Mouse (Mus musculus): ENCODE measurements at regions not wholly inside any gene's neighbourhood (a gene's known extent, or its start where the extent isn't known, plus 50 kb on each side); places are given as distances from the start of the nearest gene placed in this dataset.

GRCm38 (mm10) chr5:138875180-138876076 is 55.5 kb downstream of the Gm5294 start:
- WGBS = 81% methylated on average over 24 of the region's 24 CpGs
- no peak overlapping the region for H3K27ac ChIP-seq (replicated peaks)
- H3K4me3 ChIP-seq = no peak overlapping the region
- no peaks in the 10 kb centered on the region for H3K27me3 ChIP-seq
- H3K36me3 ChIP-seq = no peaks in the 10 kb centered on the region
- H3K4me2 ChIP-seq (replicated peaks) = no peak overlapping the region
- H3K9ac ChIP-seq (replicated peaks) = no peak overlapping the region
- H3K9me3 ChIP-seq = no peaks in the 10 kb centered on the region
- ATAC-seq (replicated peaks) = no peak
- H3K4me1 ChIP-seq = no peaks in the 10 kb centered on the region

GRCm38 (mm10) chr5:138881649-138882226 is 61.9 kb downstream of the Gm5294 start:
- Histone ChIP-seq H3K4me2 (replicated peaks) (no peak overlapping the region), H3K4me3 (no peak overlapping the region), H3K4me1 (peaks cover 6% of the 10 kb centered on the region; the same call in 1 of the 2 replicates), H3K36me3 (no peaks in the 10 kb centered on the region), H3K27ac (replicated peaks) (no peak overlapping the region), H3K9ac (replicated peaks) (no peak overlapping the region), H3K27me3 (no peaks in the 10 kb centered on the region), H3K9me3 (no peaks in the 10 kb centered on the region)
- ATAC-seq (replicated peaks) = no peak
- 39% methylated on average over 9 of the region's 9 CpGs for WGBS

- H3K4me2 ChIP-seq (replicated peaks) = no peak overlapping the region
- no peak overlapping the region for H3K9ac ChIP-seq (replicated peaks)
- no peaks in the 10 kb centered on the region for H3K27me3 ChIP-seq
- H3K4me3 ChIP-seq = no peak overlapping the region
- H3K9me3 ChIP-seq = no peaks in the 10 kb centered on the region
- no peak for ATAC-seq (replicated peaks)
- no peaks in the 10 kb centered on the region for H3K36me3 ChIP-seq
- H3K4me1 ChIP-seq = peaks cover 6% of the 10 kb centered on the region; the same call in 1 of the 2 replicates
- H3K27ac ChIP-seq (replicated peaks) = no peak overlapping the region
- WGBS = 80% methylated on average over 9 of the region's 9 CpGs
Observed at GRCm38 (mm10) chr5:138883573-138883972, 63.7 kb downstream of the Gm5294 start.

GRCm38 (mm10) chr5:138885905-138886304 is 66.0 kb downstream of the Gm5294 start:
- H3K4me2 ChIP-seq (replicated peaks) = no peak overlapping the region
- H3K27me3 ChIP-seq = no peaks in the 10 kb centered on the region
- 76% methylated on average over 3 of the region's 3 CpGs for WGBS
- H3K4me3 ChIP-seq = no peak overlapping the region
- H3K9ac ChIP-seq (replicated peaks) = no peak overlapping the region
- H3K36me3 ChIP-seq = no peaks in the 10 kb centered on the region
- no peak overlapping the region for H3K27ac ChIP-seq (replicated peaks)
- H3K9me3 ChIP-seq = no peaks in the 10 kb centered on the region
- no peak for ATAC-seq (replicated peaks)
- peaks cover 6% of the 10 kb centered on the region; the same call in 1 of the 2 replicates for H3K4me1 ChIP-seq

- H3K27ac ChIP-seq (replicated peaks) = no peak overlapping the region
- H3K4me1 ChIP-seq = no peaks in the 10 kb centered on the region
- 61% methylated on average over 9 of the region's 9 CpGs for WGBS
- no peaks in the 10 kb centered on the region for H3K36me3 ChIP-seq
- H3K4me2 ChIP-seq (replicated peaks) = no peak overlapping the region
- no peak overlapping the region for H3K4me3 ChIP-seq
- no peak overlapping the region for H3K9ac ChIP-seq (replicated peaks)
- ATAC-seq (replicated peaks) = no peak
- H3K9me3 ChIP-seq = no peaks in the 10 kb centered on the region
- no peaks in the 10 kb centered on the region for H3K27me3 ChIP-seq
Observed at GRCm38 (mm10) chr5:138888749-138889148, 68.9 kb downstream of the Gm5294 start.

GRCm38 (mm10) chr5:138889760-138890159 is 69.9 kb downstream of the Gm5294 start:
- WGBS = 88% methylated on average over 5 of the region's 5 CpGs
- Histone ChIP-seq H3K4me2 (replicated peaks) (no peak overlapping the region), H3K9ac (replicated peaks) (no peak overlapping the region), H3K9me3 (no peaks in the 10 kb centered on the region), H3K27ac (replicated peaks) (no peak overlapping the region), H3K27me3 (no peaks in the 10 kb centered on the region), H3K4me1 (no peaks in the 10 kb centered on the region), H3K4me3 (no peak overlapping the region), H3K36me3 (no peaks in the 10 kb centered on the region)
- ATAC-seq (replicated peaks) = no peak

GRCm38 (mm10) chr5:138894496-138894895 is 74.6 kb downstream of the Gm5294 start:
- no peak for ATAC-seq (replicated peaks)

GRCm38 (mm10) chr5:138897255-138897654 is 77.4 kb downstream of the Gm5294 start:
- no peak overlapping the region for H3K4me2 ChIP-seq (replicated peaks)
- H3K27ac ChIP-seq (replicated peaks) = no peak overlapping the region
- no peak for ATAC-seq (replicated peaks)
- H3K4me3 ChIP-seq = no peak overlapping the region
- no peaks in the 10 kb centered on the region for H3K9me3 ChIP-seq
- H3K4me1 ChIP-seq = no peaks in the 10 kb centered on the region
- H3K36me3 ChIP-seq = no peaks in the 10 kb centered on the region
- H3K9ac ChIP-seq (replicated peaks) = no peak overlapping the region
- no peaks in the 10 kb centered on the region for H3K27me3 ChIP-seq

More at GRCm38 (mm10) chr5:138894496-138894895, 74.6 kb downstream of the Gm5294 start:
- Histone ChIP-seq H3K9me3 (no peaks in the 10 kb centered on the region), H3K4me2 (replicated peaks) (no peak overlapping the region), H3K4me3 (no peak overlapping the region), H3K4me1 (no peaks in the 10 kb centered on the region), H3K27ac (replicated peaks) (no peak overlapping the region), H3K9ac (replicated peaks) (no peak overlapping the region), H3K27me3 (no peaks in the 10 kb centered on the region), H3K36me3 (no peaks in the 10 kb centered on the region)
- 88% methylated on average over 13 of the region's 13 CpGs for WGBS

GRCm38 (mm10) chr5:138898440-138898839 is 78.6 kb downstream of the Gm5294 start:
- H3K36me3 ChIP-seq = no peaks in the 10 kb centered on the region
- no peak for ATAC-seq (replicated peaks)
- 60% methylated on average over 7 of the region's 7 CpGs for WGBS

GRCm38 (mm10) chr5:138900952-138901599 is 81.2 kb downstream of the Gm5294 start:
- ATAC-seq (replicated peaks) = no peak
- H3K36me3 ChIP-seq = no peaks in the 10 kb centered on the region
- H3K27ac ChIP-seq (replicated peaks) = no peak overlapping the region
- 81% methylated on average over 15 of the region's 15 CpGs for WGBS
- H3K9me3 ChIP-seq = no peaks in the 10 kb centered on the region
- no peak overlapping the region for H3K4me2 ChIP-seq (replicated peaks)
- no peak overlapping the region for H3K4me3 ChIP-seq
- no peaks in the 10 kb centered on the region for H3K27me3 ChIP-seq
- H3K9ac ChIP-seq (replicated peaks) = no peak overlapping the region
- no peaks in the 10 kb centered on the region for H3K4me1 ChIP-seq

More at GRCm38 (mm10) chr5:138898440-138898839, 78.6 kb downstream of the Gm5294 start:
- no peak overlapping the region for H3K4me3 ChIP-seq
- no peak overlapping the region for H3K4me2 ChIP-seq (replicated peaks)
- H3K27me3 ChIP-seq = no peaks in the 10 kb centered on the region
- H3K9ac ChIP-seq (replicated peaks) = no peak overlapping the region
- H3K9me3 ChIP-seq = no peaks in the 10 kb centered on the region
- no peak overlapping the region for H3K27ac ChIP-seq (replicated peaks)
- no peaks in the 10 kb centered on the region for H3K4me1 ChIP-seq

GRCm38 (mm10) chr5:138902316-138902715 is 82.4 kb downstream of the Gm5294 start:
- Histone ChIP-seq H3K4me3 (no peak overlapping the region), H3K27me3 (no peaks in the 10 kb centered on the region), H3K4me1 (no peaks in the 10 kb centered on the region), H3K36me3 (no peaks in the 10 kb centered on the region), H3K4me2 (replicated peaks) (no peak overlapping the region), H3K9ac (replicated peaks) (no peak overlapping the region), H3K9me3 (no peaks in the 10 kb centered on the region), H3K27ac (replicated peaks) (no peak overlapping the region)
- no peak for ATAC-seq (replicated peaks)
- 93% methylated on average over 1 of the region's 1 CpGs for WGBS
